Mouse (Mus musculus) stomach, embryonic 16.5 days (tissue): ENCODE results near the gene Pip4k2a. TPM values are rescaled to one million over a fixed set of nuclear protein-coding genes. Genes with fewer than 3 reads are reported as not detected.
A peak's percentile ranks its signal among the peaks of the same experiment; 100 is the strongest.

Source experiments
- ATAC-seq: fragments of 200-750 bp; cut with Nextera tagmentation; 2 replicates; pipeline ENCODE4 v1.8.0; 2017; ENCODE audit warnings: moderate number of reproducible peaks, moderate TSS enrichment; ENCODE audit not compliant: insufficient read depth, low FRiP score
- H3K27ac ChIP-seq: fragments of 300-500 bp; sonication (generic); 2 replicates; pipeline ENCODE4 v1.5.1; 2014; ENCODE audit warnings: low read length
- H3K27me3 ChIP-seq: fragments of 300-500 bp; sonication (generic); 2 replicates; pipeline ENCODE4 v1.6.1; 2014; ENCODE audit warnings: low read length, control low read depth, mixed read lengths; ENCODE audit not compliant: control insufficient read depth, insufficient read depth
- H3K36me3 ChIP-seq: fragments of 300-500 bp; sonication (generic); 2 replicates; pipeline ENCODE4 v1.6.1; 2014; ENCODE audit warnings: low read length; ENCODE audit not compliant: control insufficient read depth, insufficient read depth
- H3K4me1 ChIP-seq: fragments of 300-500 bp; sonication (generic); 2 replicates; pipeline ENCODE4 v1.6.1; 2014; ENCODE audit warnings: low read length, control low read depth, mixed read lengths; ENCODE audit not compliant: control insufficient read depth, insufficient read depth
- H3K4me2 ChIP-seq: fragments of 300-500 bp; sonication (generic); 2 replicates; pipeline ENCODE4 v1.6.1; 2014; ENCODE audit warnings: low read depth, low read length, mixed read lengths
- H3K4me3 ChIP-seq: fragments of 300-500 bp; sonication (generic); replicated peaks from 2 replicates; pipeline ENCODE4 v1.5.1; 2014; ENCODE audit warnings: mild to moderate bottlenecking, low read length
- H3K9ac ChIP-seq: fragments of 300-500 bp; sonication (generic); 2 replicates; pipeline ENCODE4 v1.6.1; 2014; ENCODE audit warnings: low read length
- H3K9me3 ChIP-seq: fragments of 300-500 bp; sonication (generic); replicated peaks from 2 replicates; pipeline ENCODE4 v1.6.1; 2016; ENCODE audit warnings: low read length, control low read depth; ENCODE audit not compliant: control insufficient read depth
- WGBS: fragments of 180-500 bp; shearing (Covaris S2); extraction: QIAGEN DNeasy Blood & Tissue Kit; methylation state at CpG from one replicate; pipeline ENCODE4 v1.1.7; 2014; 5-methylcytosine and 5-hydroxymethylcytosine counted together
- polyA plus RNA-seq: library from polyadenylated mRNA; unstranded; fragments of >200 nt; fragmentation: Nextera tagmentation; extraction: Ambion mirVana; gene quantifications from 2 replicates; pipeline ENCODE4 v1.2.1, GENCODE M21; 2015

Gene Pip4k2a
- polyA plus RNA-seq, 1 experiment from 2014 or later: 11.2 TPM

GRCm38 (mm10) chr2:18971564-18971963, 26.4 kb downstream of the Pip4k2a start:
- Histone ChIP-seq H3K27ac (no peak overlapping the region), H3K9ac (no peak overlapping the region), H3K27me3 (no peaks in the 10 kb centered on the region), H3K4me1 (peaks cover 3% of the 10 kb centered on the region; the same call in 1 of the 2 replicates), H3K36me3 (0 out of 2 replicates have a peak, but pooled peaks cover 4% of the 10 kb centered on the region), H3K4me3 (no peak overlapping the region), H3K4me2 (no peak overlapping the region), H3K9me3 (peaks cover 8% of the 10 kb centered on the region)
- no peak for ATAC-seq
- 81% methylated on average over 3 of the region's 3 CpGs for whole genome bisulfite sequencing

- H3K36me3 ChIP-seq: 0 out of 2 replicates have a peak, but pooled peaks cover 4% of the 10 kb centered on the region
- H3K27me3 ChIP-seq: no peaks in the 10 kb centered on the region
- peaks cover 8% of the 10 kb centered on the region for H3K9me3 ChIP-seq
- H3K27ac ChIP-seq: no peak overlapping the region
- H3K4me2 ChIP-seq: no peak overlapping the region
- no peak overlapping the region for H3K4me3 ChIP-seq
- H3K9ac ChIP-seq: no peak overlapping the region
- no peak for ATAC-seq
- WGBS: 73% methylated on average over 2 of the region's 2 CpGs
- H3K4me1 ChIP-seq: peaks cover 3% of the 10 kb centered on the region; the same call in 1 of the 2 replicates
Measured at GRCm38 (mm10) chr2:18970461-18970860, 27.5 kb downstream of the Pip4k2a start.

GRCm38 (mm10) chr2:18969066-18969681, 28.8 kb downstream of the Pip4k2a start:
- 0 out of 2 replicates have a peak, but pooled peaks have one; percentile 37 for ATAC-seq
- H3K4me3 ChIP-seq: no peak overlapping the region
- no peaks in the 10 kb centered on the region for H3K27me3 ChIP-seq
- peaks cover 8% of the 10 kb centered on the region for H3K9me3 ChIP-seq
- no peak overlapping the region for H3K9ac ChIP-seq
- WGBS: 28% methylated on average over 5 of the region's 5 CpGs
- peaks cover 3% of the 10 kb centered on the region; the same call in 1 of the 2 replicates for H3K4me1 ChIP-seq
- H3K27ac ChIP-seq: no peak overlapping the region
- H3K4me2 ChIP-seq: no peak overlapping the region
- H3K36me3 ChIP-seq: 0 out of 2 replicates have a peak, but pooled peaks cover 4% of the 10 kb centered on the region

- H3K9ac ChIP-seq: no peak overlapping the region
- H3K9me3 ChIP-seq: peaks cover under 1% of the 10 kb centered on the region; the same call in 1 of the 2 replicates
- ATAC-seq: no peak
- no peaks in the 10 kb centered on the region for H3K27me3 ChIP-seq
- no peak overlapping the region for H3K27ac ChIP-seq
- no peak overlapping the region for H3K4me3 ChIP-seq
- no peaks in the 10 kb centered on the region for H3K36me3 ChIP-seq
- peaks cover 3% of the 10 kb centered on the region; the same call in 1 of the 2 replicates for H3K4me1 ChIP-seq
- 90% methylated on average over 5 of the region's 5 CpGs for WGBS
- no peak overlapping the region for H3K4me2 ChIP-seq
Measured at GRCm38 (mm10) chr2:18967451-18968063, 30.4 kb downstream of the Pip4k2a start.

GRCm38 (mm10) chr2:18966566-18966965, 31.4 kb downstream of the Pip4k2a start:
- H3K4me2 ChIP-seq: no peak overlapping the region

GRCm38 (mm10) chr2:18965950-18966349, 32.0 kb downstream of the Pip4k2a start:
- H3K27me3 ChIP-seq: no peaks in the 10 kb centered on the region
- no peaks in the 10 kb centered on the region for H3K9me3 ChIP-seq
- H3K9ac ChIP-seq: no peak overlapping the region
- H3K4me3 ChIP-seq: no peak overlapping the region
- H3K36me3 ChIP-seq: no peaks in the 10 kb centered on the region
- ATAC-seq: no peak
- H3K4me2 ChIP-seq: no peak overlapping the region
- peaks cover 3% of the 10 kb centered on the region; the same call in 1 of the 2 replicates for H3K4me1 ChIP-seq
- no peak overlapping the region for H3K27ac ChIP-seq
- WGBS: 91% methylated on average over 2 of the region's 2 CpGs

More at GRCm38 (mm10) chr2:18966566-18966965, 31.4 kb downstream of the Pip4k2a start:
- H3K9ac ChIP-seq: no peak overlapping the region
- no peaks in the 10 kb centered on the region for H3K36me3 ChIP-seq
- peaks cover 3% of the 10 kb centered on the region; the same call in 1 of the 2 replicates for H3K4me1 ChIP-seq
- H3K9me3 ChIP-seq: no peaks in the 10 kb centered on the region
- ATAC-seq: no peak
- no peak overlapping the region for H3K27ac ChIP-seq
- 84% methylated on average over 5 of the region's 5 CpGs for WGBS
- H3K27me3 ChIP-seq: no peaks in the 10 kb centered on the region
- no peak overlapping the region for H3K4me3 ChIP-seq

GRCm38 (mm10) chr2:18965108-18965507, 32.8 kb downstream of the Pip4k2a start:
- Histone ChIP-seq H3K9me3 (no peaks in the 10 kb centered on the region), H3K36me3 (no peaks in the 10 kb centered on the region), H3K4me2 (no peak overlapping the region), H3K27ac (no peak overlapping the region), H3K27me3 (no peaks in the 10 kb centered on the region), H3K9ac (no peak overlapping the region), H3K4me1 (peaks cover 3% of the 10 kb centered on the region; the same call in 1 of the 2 replicates), H3K4me3 (no peak overlapping the region)
- ATAC-seq: no peak
- whole genome bisulfite sequencing: 76% methylated on average over 3 of the region's 3 CpGs

GRCm38 (mm10) chr2:18963286-18964040, 34.5 kb downstream of the Pip4k2a start:
- Histone ChIP-seq H3K4me3 (no peak overlapping the region), H3K36me3 (no peaks in the 10 kb centered on the region), H3K9me3 (no peaks in the 10 kb centered on the region), H3K4me2 (no peak overlapping the region), H3K27me3 (no peaks in the 10 kb centered on the region), H3K27ac (no peak overlapping the region), H3K9ac (no peak overlapping the region), H3K4me1 (no peaks in the 10 kb centered on the region)
- no peak for ATAC-seq
- WGBS: 85% methylated on average over 13 of the region's 13 CpGs

- Histone ChIP-seq H3K27me3 (no peaks in the 10 kb centered on the region), H3K27ac (no peak overlapping the region), H3K4me2 (no peak overlapping the region), H3K9me3 (no peaks in the 10 kb centered on the region), H3K36me3 (no peaks in the 10 kb centered on the region), H3K9ac (no peak overlapping the region), H3K4me1 (no peaks in the 10 kb centered on the region), H3K4me3 (no peak overlapping the region)
- ATAC-seq: no peak
- 72% methylated on average over 3 of the region's 3 CpGs for WGBS
Measured at GRCm38 (mm10) chr2:18962502-18962901, 35.4 kb downstream of the Pip4k2a start.
